Mouse (Mus musculus): ENCODE results near the gene Mpg.

- TF ChIP-seq EP300 (IDR thresholded peaks at IDR 0.05; ENCODE audit: low read depth) (no peak), CTCF (IDR thresholded peaks at IDR 0.05; ENCODE audit: low read depth) (no peak)
Observed at GRCm38 (mm10) chr11:32178506-32178905, 47.8 kb upstream of the Mpg start.
